Mouse (Mus musculus) left cerebral cortex, adult 11 months (tissue): Measurements from ENCODE around the gene 2310033P09Rik.
A peak's percentile ranks its signal among the peaks of the same experiment; 100 is the strongest.
"Not testable (repeated sequence)": the region's sequence is repeated elsewhere in the genome, so short reads cannot be mapped to it uniquely, and the experiment has no call there.

Source experiments
- DNase-seq: peaks from one replicate; pipeline ENCODE4 v3.0.0; 2022; ENCODE audit warnings: low spot score

2310033P09Rik gene

GRCm38 (mm10) chr11:59201216-59202002 lies 6.7 kb upstream of the 2310033P09Rik start:
- no peak for DNase-seq

GRCm38 (mm10) chr11:59202081-59202995 lies 5.8 kb upstream of the 2310033P09Rik start, which contains the start of gene Mrpl55:
Gene Mrpl55 (plus strand): TSS chr11:59202486.
- DNase-seq = peak; percentile 85

DNA sequence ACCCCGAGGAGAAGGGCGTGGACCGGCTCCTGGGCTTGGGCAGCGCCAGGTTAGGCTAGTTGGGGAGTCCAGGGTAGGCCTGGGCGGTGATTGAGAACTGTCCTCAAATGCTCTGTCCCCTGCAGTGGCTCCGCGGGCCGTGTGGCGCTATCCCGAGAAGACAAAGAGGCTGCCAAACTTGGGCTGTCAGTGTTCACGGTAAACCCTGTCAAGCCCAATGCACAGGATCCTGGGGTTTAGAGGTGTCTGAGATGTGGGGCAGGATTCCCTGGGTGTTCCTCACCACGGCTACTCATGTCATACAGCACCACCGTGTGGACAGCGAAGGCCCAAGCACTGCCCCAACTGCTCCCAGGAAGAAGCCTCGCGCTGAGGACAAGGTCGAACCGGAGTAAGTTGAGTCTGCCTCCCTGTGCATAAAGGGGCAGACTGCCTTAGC lies 901 bp downstream of the 2310033P09Rik start:
- DNase-seq = no peak

DNA sequence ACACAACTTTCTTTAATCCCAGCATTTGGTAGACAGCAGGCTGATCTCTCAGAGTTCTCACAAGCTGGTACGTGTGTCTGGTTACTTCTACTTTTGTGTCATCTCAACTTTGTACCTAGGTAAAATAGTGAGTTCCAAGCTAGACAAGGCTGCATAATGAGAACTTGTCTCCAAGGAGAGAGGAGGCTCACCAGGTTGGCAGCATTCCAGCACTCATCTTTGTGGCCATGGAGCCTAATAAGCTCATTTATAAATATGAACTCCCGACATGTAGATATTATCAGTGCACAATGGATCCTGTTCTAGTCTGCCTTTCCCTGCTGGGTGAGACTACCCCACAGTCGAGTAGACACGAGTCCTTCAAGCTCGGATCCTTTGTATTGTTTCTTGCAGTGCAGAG lies 1.5 kb downstream of the 2310033P09Rik start:
- no peak for DNase-seq

- DNase-seq = no peak
These were observed 1.9 kb downstream of the 2310033P09Rik start for GRCm38 (mm10) chr11:59210020-59210419.

GRCm38 (mm10) chr11:59211561-59211960 lies 3.4 kb downstream of the 2310033P09Rik start:
- DNase-seq = not testable (repeated sequence)

DNA sequence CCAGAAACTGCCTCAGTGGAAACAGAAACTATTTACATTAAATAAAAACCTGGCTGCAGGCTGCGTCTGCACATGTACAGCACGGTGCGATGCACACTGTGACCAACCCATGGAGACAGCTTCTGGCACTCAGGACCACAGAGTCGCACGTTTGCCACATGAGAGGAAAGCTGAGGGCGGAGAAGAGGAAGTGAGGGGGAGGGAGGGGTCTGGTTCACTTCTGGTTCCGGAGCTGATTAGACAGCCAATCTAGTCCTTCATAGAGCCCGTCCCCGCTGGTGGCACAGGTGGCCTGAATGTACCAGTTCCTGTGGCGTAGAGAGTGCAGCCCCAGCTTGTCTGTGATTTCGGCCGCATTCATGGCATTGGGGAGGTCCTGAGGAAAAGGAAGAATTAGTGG lies 4.2 kb downstream of the 2310033P09Rik start:
- DNase-seq = not testable (repeated sequence)

DNA sequence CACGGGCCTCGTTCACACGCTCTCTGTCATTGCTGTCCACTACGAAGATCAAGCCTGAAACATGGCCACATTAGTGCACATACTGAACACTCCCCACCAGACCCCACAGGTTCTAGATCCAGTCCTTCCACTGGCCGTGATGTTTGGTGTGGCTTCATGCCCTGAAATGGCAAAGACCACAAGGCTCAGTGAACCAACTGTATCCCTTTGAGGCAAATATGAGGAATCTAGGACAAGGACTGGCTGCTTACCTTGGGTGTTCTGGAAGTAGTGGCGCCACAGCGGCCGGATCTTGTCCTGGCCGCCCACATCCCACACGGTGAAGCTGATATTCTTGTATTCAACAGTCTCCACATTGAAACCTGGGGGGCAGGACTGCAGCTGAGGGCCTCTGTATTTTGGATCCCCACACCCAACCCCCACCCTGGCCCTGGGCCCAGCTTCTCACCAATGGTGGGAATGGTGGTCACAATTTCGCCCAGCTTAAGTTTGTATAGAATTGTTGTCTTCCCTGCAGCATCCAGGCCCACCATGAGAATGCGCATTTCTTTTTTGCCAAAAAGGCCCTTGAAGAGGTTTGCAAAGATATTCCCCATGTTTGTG lies 4.9 kb downstream of the 2310033P09Rik start:
- DNase-seq = no peak

DNA sequence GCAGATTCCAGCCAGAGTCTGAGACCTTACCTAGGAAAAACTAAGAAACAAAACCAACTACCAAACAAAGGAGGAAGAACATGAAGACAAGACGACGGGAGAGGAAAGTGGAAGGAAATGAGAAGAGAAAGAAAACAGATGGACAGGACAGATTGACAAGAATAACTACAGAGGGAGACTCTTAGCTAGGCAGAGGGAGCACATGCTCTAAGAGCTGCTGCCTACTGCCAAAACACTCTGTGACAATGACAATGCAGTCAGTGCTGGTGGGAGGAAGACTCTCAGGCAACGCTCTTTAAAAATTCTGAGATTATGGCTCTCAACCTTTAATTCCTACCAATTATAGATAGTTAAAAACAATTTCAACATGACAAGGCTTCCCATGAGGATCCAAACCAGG lies 8.8 kb downstream of the 2310033P09Rik start:
- no peak for DNase-seq

- DNase-seq = no peak
These were observed 10.4 kb downstream of the 2310033P09Rik start for GRCm38 (mm10) chr11:59218389-59218998.

DNA sequence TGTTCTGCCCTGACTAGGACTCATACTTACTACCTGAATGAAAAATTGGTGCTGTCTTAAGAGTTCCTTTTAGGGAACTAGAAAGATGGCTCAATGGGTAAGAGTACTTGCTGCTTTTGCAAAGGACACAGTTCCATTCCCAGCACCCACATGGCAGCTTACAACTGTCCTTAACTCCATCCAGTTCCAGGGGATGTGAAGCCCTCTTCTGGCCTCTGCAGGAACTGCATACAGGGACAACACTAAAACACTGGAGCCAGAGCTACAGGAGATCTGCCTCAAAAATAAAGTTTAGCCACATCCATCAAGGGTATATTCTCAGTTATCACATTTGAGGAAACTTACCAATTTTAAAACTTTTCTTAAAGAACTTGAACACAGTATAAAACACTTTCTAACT lies 10.9 kb downstream of the 2310033P09Rik start:
- no peak for DNase-seq

DNA sequence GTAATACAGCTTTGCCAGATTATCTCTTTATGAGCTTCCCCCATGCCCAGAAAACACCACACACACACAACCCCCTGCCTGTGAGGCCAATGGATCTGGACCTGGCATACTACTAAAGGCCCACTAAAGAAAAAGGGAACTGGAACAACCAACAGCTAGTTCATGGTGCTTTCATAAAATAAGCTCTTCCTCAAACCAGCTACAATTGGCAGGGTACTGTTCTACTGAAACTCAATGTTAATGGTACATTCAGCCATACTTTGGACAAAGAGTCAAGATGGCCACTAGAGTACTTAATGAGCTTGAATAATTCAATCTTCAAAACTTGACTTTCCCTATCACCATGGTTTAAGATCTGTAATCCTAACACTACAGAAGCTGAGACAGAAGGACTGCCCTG lies 13.5 kb downstream of the 2310033P09Rik start:
- no peak for DNase-seq

GRCm38 (mm10) chr11:59222306-59222705 lies 14.2 kb downstream of the 2310033P09Rik start:
- DNase-seq = no peak

GRCm38 (mm10) chr11:59224025-59224424 lies 15.9 kb downstream of the 2310033P09Rik start:
- no peak for DNase-seq

DNA sequence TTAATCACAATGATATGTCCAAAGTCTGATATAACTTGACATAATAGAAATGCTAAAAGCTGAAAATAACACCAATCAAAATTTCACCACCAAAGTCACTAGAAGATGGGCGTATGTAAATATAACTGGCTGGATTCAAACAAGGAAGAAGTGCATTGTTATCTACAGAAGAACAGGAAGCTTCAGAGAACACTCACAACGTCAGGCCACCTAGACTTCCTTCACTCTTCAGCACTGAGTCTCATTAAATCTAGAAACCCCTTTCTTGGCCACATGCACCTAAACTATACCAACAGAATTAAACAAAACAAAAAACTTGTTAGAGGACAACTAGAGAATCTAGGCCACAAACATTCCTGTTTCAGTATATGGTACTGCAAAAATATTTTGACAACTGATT lies 16.3 kb downstream of the 2310033P09Rik start:
- no peak for DNase-seq

DNA sequence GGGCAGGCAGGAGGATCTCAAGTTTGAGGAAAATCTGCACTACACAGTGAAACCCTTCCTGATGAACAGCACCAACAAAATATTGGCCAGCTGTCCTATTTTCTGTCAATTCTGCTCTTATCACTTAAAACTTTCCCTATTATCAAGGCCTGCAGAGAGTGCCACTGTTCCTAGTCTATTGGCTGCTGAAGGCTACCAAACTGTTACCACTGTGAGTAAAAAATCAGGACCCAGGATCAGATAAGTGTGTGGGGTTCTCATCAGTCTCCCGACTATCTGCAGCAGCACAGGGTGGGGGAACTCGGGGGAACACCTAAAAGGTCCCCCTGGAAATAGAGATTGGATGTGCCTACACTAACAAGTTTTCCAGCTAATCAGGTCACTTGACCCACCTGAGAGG lies 17.0 kb downstream of the 2310033P09Rik start:
- no peak for DNase-seq

GRCm38 (mm10) chr11:59226251-59226650 lies 18.1 kb downstream of the 2310033P09Rik start:
- no peak for DNase-seq

GRCm38 (mm10) chr11:59226787-59227603 lies 18.9 kb downstream of the 2310033P09Rik start:
- no peak for DNase-seq

GRCm38 (mm10) chr11:59227604-59228121 lies 19.5 kb downstream of the 2310033P09Rik start:
- DNase-seq = no peak

- DNase-seq = peak; percentile 94
These were observed 20.2 kb downstream of the 2310033P09Rik start, which contains the start of gene Arf1 for GRCm38 (mm10) chr11:59228122-59228953. Gene Arf1 (minus strand): TSS chr11:59228270.
